Mouse (Mus musculus) kidney, adult 2 months (tissue): ENCODE data around the gene Cphx2.
"Not testable (repeated sequence)": the region's sequence is repeated elsewhere in the genome, so short reads cannot be mapped to it uniquely, and the experiment has no call there.

Experiments
- CTCF ChIP-seq: fragments of 200-500 bp; conservative IDR thresholded peaks from 2 replicates; pipeline ENCODE4 v1.5.1; 2011; ENCODE audit warnings: low read depth, mild to moderate bottlenecking, control low read depth, low read length, moderate library complexity, mixed read lengths; ENCODE audit not compliant: insufficient read depth, insufficient read length
- POLR2A ChIP-seq: fragments of 200-500 bp; IDR thresholded peaks from one replicate; pipeline ENCODE4 v1.6.1; 2011; ENCODE audit warnings: low read depth, low read length, control low read depth

- TF ChIP-seq CTCF, POLR2A: not testable (repeated sequence)
Observed at GRCm38 (mm10) chr14:26066574-26067324, 14.6 kb upstream of the Cphx2 start.
